Mouse (Mus musculus): ENCODE results near the gene Smg5. TPM values are rescaled to one million over a fixed set of nuclear protein-coding genes. Genes with fewer than 3 reads are reported as not detected.
A peak's percentile ranks its signal among the peaks of the same experiment; 100 is the strongest.

The Smg5 gene
- polyA plus RNA-seq, 1 experiment: 53.5 TPM

DNA sequence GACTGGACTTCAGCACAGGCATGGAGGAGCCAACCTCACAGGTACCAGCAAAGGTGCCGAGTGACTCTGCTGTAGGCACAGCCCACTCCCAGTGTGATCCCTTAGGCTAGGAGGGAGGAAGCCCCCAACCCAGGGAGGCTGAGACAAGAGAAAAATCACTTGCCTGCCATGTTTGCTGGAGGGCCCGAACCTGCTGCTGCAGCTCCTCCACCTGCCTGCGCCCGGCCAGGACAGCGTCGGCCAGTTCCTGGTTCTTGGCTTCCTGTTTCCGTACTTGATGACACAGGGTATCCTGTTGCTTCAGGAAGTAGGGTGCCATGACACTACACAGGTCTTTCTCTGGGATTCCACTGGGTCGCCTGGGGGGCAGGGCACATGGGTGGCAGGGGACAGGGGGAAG, 59.7 kb downstream of the Smg5 start:
- Histone ChIP-seq H3K36me3 (ENCODE audit: control insufficient read depth, insufficient read depth) (no peaks in the 10 kb centered on the region), H3ac (ENCODE audit: control insufficient read depth, insufficient read length) (no peak overlapping the region)

DNA sequence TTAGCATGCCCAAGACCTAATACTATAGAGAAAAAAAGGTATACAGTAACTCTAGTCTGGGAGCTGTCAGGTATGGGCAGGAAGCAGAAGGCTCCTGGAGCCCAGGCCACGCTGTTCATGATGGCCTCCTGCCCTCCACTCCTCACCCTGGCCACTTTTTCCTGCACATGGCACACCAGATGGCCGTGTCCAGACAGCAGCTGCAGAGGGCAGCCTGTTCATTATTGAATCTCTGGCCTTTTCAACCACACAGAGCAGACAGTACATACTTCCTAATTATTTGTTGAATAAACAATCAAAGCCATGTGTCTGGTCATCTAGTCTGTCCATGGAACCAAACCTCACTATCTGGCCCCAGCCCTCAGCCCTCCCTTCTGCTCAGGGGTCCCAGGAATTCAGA, 62.6 kb downstream of the Smg5 start:
- Histone ChIP-seq H3K4me2 (ENCODE audit: low read depth) (no peak overlapping the region), H3K36me3 (ENCODE audit: control insufficient read depth, insufficient read depth) (no peaks in the 10 kb centered on the region)
- TF ChIP-seq MYOD1 (IDR thresholded peaks at IDR 0.05; ENCODE audit: control insufficient read depth in 1 of 3, insufficient read length in 2 of 3, low read depth in 2 of 3) (peak in 2 of 3 experiments; percentile 68 to 74), SRF (IDR thresholded peaks at IDR 0.05; ENCODE audit: control insufficient read depth, insufficient read length, low read depth) (no peak), E2F4 (IDR thresholded peaks at IDR 0.05; ENCODE audit: insufficient read depth) (no peak), TCF3 (IDR thresholded peaks at IDR 0.05; ENCODE audit: insufficient read length, low read depth) (peak; percentile 66), CEBPB (IDR thresholded peaks at IDR 0.05; ENCODE audit: insufficient read depth, poor library complexity, severe bottlenecking) (no peak), POLR2A (IDR thresholded peaks at IDR 0.05; ENCODE audit: insufficient read length, low read depth) (no peak), MAX (IDR thresholded peaks at IDR 0.05; ENCODE audit: low read depth) (no peak), TCF12 (IDR thresholded peaks at IDR 0.05; ENCODE audit: insufficient read depth, poor library complexity, severe bottlenecking) (peak; percentile 29), REST (IDR thresholded peaks at IDR 0.05; ENCODE audit: insufficient read depth, insufficient read length) (no peak), USF1 (IDR thresholded peaks at IDR 0.05; ENCODE audit: low read depth) (no peak), MYOG (IDR thresholded peaks at IDR 0.05; ENCODE audit: control insufficient read depth in 1 of 3, insufficient read depth in 1 of 3, insufficient read length in 2 of 3, low read depth in 2 of 3) (peak in 2 of 3 experiments; percentile 63 to 82), POLR2AphosphoS2 (IDR thresholded peaks at IDR 0.05; ENCODE audit: insufficient read length, low read depth) (no peak)

More for the DNA sequence above, 59.7 kb downstream of the Smg5 start:
- Histone ChIP-seq H3K4me3 (no peak overlapping the region), H3K4me2 (ENCODE audit: low read depth) (no peak overlapping the region), H3K79me2 (ENCODE audit: control insufficient read depth, insufficient read depth) (no peaks in the 10 kb centered on the region), H3K27me3 (ENCODE audit: control insufficient read depth, insufficient read depth, insufficient read length) (no peaks in the 10 kb centered on the region)
- TF ChIP-seq REST (IDR thresholded peaks at IDR 0.05; ENCODE audit: insufficient read depth, insufficient read length): no peak
- TF ChIP-seq POLR2A (IDR thresholded peaks at IDR 0.05; ENCODE audit: insufficient read length, low read depth): no peak
- TF ChIP-seq E2F4 (IDR thresholded peaks at IDR 0.05; ENCODE audit: insufficient read depth): no peak
- TF ChIP-seq MAX (IDR thresholded peaks at IDR 0.05; ENCODE audit: low read depth): no peak
- no peak for TF ChIP-seq POLR2AphosphoS2 (IDR thresholded peaks at IDR 0.05; ENCODE audit: insufficient read length, low read depth)
- no peak for TF ChIP-seq CEBPB (IDR thresholded peaks at IDR 0.05; ENCODE audit: insufficient read depth, poor library complexity, severe bottlenecking)
- TF ChIP-seq MYOD1 (IDR thresholded peaks at IDR 0.05; ENCODE audit: control insufficient read depth in 1 of 3, insufficient read length in 2 of 3, low read depth in 2 of 3): no peak
- TF ChIP-seq SRF (IDR thresholded peaks at IDR 0.05; ENCODE audit: control insufficient read depth, insufficient read length, low read depth): no peak
- no peak for TF ChIP-seq TCF3 (IDR thresholded peaks at IDR 0.05; ENCODE audit: insufficient read length, low read depth)
- no peak for TF ChIP-seq TCF12 (IDR thresholded peaks at IDR 0.05; ENCODE audit: insufficient read depth, poor library complexity, severe bottlenecking)
- TF ChIP-seq USF1 (IDR thresholded peaks at IDR 0.05; ENCODE audit: low read depth): no peak
- TF ChIP-seq MYOG (IDR thresholded peaks at IDR 0.05; ENCODE audit: control insufficient read depth in 1 of 3, insufficient read depth in 1 of 3, insufficient read length in 2 of 3, low read depth in 2 of 3): no peak

DNA sequence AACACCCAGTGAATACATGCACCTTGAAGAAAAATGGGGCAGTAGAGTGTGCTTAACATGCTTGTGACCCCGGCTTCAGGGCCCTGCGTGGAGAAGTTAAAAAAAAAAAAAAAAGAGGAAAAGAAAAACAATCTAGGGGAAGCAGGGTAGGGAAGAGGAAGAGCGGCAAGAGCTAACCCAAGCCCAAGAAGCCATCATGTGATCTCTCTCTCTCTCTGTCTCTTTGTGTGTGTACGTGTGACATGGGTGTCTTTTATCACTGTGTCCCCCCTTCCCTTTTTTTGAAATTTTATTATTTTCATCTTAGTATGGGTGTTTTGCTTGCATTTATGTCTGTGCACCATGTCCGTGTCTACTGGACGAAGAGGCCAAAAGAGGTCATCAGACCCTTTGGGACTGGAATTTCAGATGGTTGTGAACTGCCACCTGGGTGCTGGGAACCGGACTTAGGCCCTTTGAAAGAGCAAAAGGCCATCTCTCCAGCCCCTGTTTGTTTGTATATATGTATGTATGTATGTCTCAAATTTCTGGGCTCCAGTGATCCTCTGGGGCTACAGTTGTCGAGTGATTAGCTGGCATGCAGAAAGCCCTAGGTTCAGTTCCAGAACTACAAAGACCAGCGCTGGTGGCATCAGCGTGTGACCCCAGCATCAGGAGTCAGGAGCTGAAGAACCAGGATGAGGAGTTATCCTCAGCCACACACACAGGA, 67.6 kb downstream of the Smg5 start:
- TF ChIP-seq POLR2A (IDR thresholded peaks at IDR 0.05; ENCODE audit: insufficient read length, low read depth): no peak
- TF ChIP-seq USF1 (IDR thresholded peaks at IDR 0.05; ENCODE audit: low read depth): no peak
- TF ChIP-seq MYOG (IDR thresholded peaks at IDR 0.05; ENCODE audit: control insufficient read depth in 1 of 3, insufficient read depth in 1 of 3, insufficient read length in 2 of 3, low read depth in 2 of 3): no peak
- TF ChIP-seq TCF12 (IDR thresholded peaks at IDR 0.05; ENCODE audit: insufficient read depth, poor library complexity, severe bottlenecking): no peak
- no peak for TF ChIP-seq POLR2AphosphoS2 (IDR thresholded peaks at IDR 0.05; ENCODE audit: insufficient read length, low read depth)
- TF ChIP-seq E2F4 (IDR thresholded peaks at IDR 0.05; ENCODE audit: insufficient read depth): no peak
- TF ChIP-seq MYOD1 (IDR thresholded peaks at IDR 0.05; ENCODE audit: control insufficient read depth in 1 of 3, insufficient read length in 2 of 3, low read depth in 2 of 3): no peak
- TF ChIP-seq REST (IDR thresholded peaks at IDR 0.05; ENCODE audit: insufficient read depth, insufficient read length): no peak
- TF ChIP-seq CEBPB (IDR thresholded peaks at IDR 0.05; ENCODE audit: insufficient read depth, poor library complexity, severe bottlenecking): no peak
- no peak overlapping the region for H3K4me2 ChIP-seq (ENCODE audit: low read depth)
- H3K36me3 ChIP-seq (ENCODE audit: control insufficient read depth, insufficient read depth): no peaks in the 10 kb centered on the region
- H3K27me3 ChIP-seq (ENCODE audit: control insufficient read depth, insufficient read depth, insufficient read length): no peaks in the 10 kb centered on the region
- H3K4me3 ChIP-seq: no peak overlapping the region
- peaks cover 16% of the 10 kb centered on the region for H3K79me2 ChIP-seq (ENCODE audit: control insufficient read depth, insufficient read depth)
- H3ac ChIP-seq (ENCODE audit: control insufficient read depth, insufficient read length): no peak overlapping the region

More for the DNA sequence above, 62.6 kb downstream of the Smg5 start:
- Histone ChIP-seq H3K4me3 (no peak overlapping the region), H3K27me3 (ENCODE audit: control insufficient read depth, insufficient read depth, insufficient read length) (no peaks in the 10 kb centered on the region), H3K79me2 (ENCODE audit: control insufficient read depth, insufficient read depth) (no peaks in the 10 kb centered on the region), H3ac (ENCODE audit: control insufficient read depth, insufficient read length) (no peak overlapping the region)

DNA sequence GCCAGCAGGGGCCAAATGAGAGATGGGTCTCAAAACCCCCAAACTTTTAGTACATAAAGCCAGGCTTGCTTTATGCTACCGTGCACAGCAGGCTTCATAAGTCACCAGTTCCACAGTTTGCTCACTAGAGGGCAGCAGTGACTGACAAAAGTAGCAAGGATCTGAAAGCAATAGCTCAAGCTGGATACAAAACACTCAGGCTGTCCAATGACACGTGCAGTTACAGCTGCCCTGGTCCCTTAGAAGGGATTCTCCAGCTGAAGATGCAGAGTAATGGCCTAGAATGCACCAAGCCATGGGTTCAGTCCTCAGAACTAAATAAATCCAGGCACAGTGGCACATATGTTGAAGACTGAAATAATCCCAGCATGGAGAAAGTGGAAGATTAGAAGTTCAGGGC, 71.0 kb downstream of the Smg5 start:
- H3K4me2 ChIP-seq (ENCODE audit: low read depth): no peak overlapping the region
- peaks cover 16% of the 10 kb centered on the region for H3K79me2 ChIP-seq (ENCODE audit: control insufficient read depth, insufficient read depth)
- TF ChIP-seq POLR2AphosphoS2 (IDR thresholded peaks at IDR 0.05; ENCODE audit: insufficient read length, low read depth) (no peak), MYOD1 (IDR thresholded peaks at IDR 0.05; ENCODE audit: control insufficient read depth in 1 of 3, insufficient read length in 2 of 3, low read depth in 2 of 3) (no peak), USF1 (IDR thresholded peaks at IDR 0.05; ENCODE audit: low read depth) (peak; percentile 34), MYOG (IDR thresholded peaks at IDR 0.05; ENCODE audit: control insufficient read depth in 1 of 3, insufficient read depth in 1 of 3, insufficient read length in 2 of 3, low read depth in 2 of 3) (peak in 1 of 3 experiments; percentile 4), MAX (IDR thresholded peaks at IDR 0.05; ENCODE audit: low read depth) (no peak), CEBPB (IDR thresholded peaks at IDR 0.05; ENCODE audit: insufficient read depth, poor library complexity, severe bottlenecking) (no peak)
- H3ac ChIP-seq (ENCODE audit: control insufficient read depth, insufficient read length): no peak overlapping the region
- H3K36me3 ChIP-seq (ENCODE audit: control insufficient read depth, insufficient read depth): no peaks in the 10 kb centered on the region
- no peaks in the 10 kb centered on the region for H3K27me3 ChIP-seq (ENCODE audit: control insufficient read depth, insufficient read depth, insufficient read length)
- no peak overlapping the region for H3K4me3 ChIP-seq

Measured in myocyte (in vitro differentiated cells).